Mouse (Mus musculus) kidney, adult 18-20 months (tissue): Measurements from ENCODE around the gene Magea4.

Experiments used
- DNase-seq: peaks from one replicate; pipeline ENCODE4 v3.0.0; 2021

Gene Magea4

GRCm38 (mm10) chrX:72221717-72222116 is at the start of gene Magea4:
Magea4 (plus strand) TSS chrX:72222017.
- no peak for DNase-seq

- no peak for DNase-seq
These were observed 18.8 kb upstream of the Magea4 start for GRCm38 (mm10) chrX:72202944-72203554.

GRCm38 (mm10) chrX:72270637-72271036 is 48.8 kb downstream of the Magea4 start:
- DNase-seq, result no peak
